Mouse (Mus musculus): Measurements from ENCODE around the gene Ptk7. TPM values are rescaled to one million over a fixed set of nuclear protein-coding genes. Genes with fewer than 3 reads are reported as not detected.

The Ptk7 gene
- polyA plus RNA-seq, 1 experiment from 2014 or later: 16.0 TPM

- H3K9ac ChIP-seq (ENCODE audit: low read depth, low read length): no peak overlapping the region; the same call in 1 of the 2 replicates
- ATAC-seq (ENCODE audit: low FRiP score) (peak; percentile 67), DNase-seq (ENCODE audit: low spot score) (peak; percentile 79)
- H3K4me2 ChIP-seq (replicated peaks; ENCODE audit: low read depth, low read length): peak overlapping the region; percentile 63
- peak overlapping the region; percentile 95 for H3K4me3 ChIP-seq (ENCODE audit: low read depth, low read length)
- H3K27ac ChIP-seq (ENCODE audit: low read depth, low read length): peak overlapping the region; percentile 88
- H3K4me1 ChIP-seq (replicated peaks; ENCODE audit: control insufficient read depth, insufficient read depth, low read length): peaks cover 14% of the 10 kb centered on the region
- H3K9me3 ChIP-seq (ENCODE audit: control insufficient read depth, low read length): no peaks in the 10 kb centered on the region
- WGBS: 2% methylated on average over 12 of the region's 12 CpGs
- no peaks in the 10 kb centered on the region for H3K27me3 ChIP-seq (ENCODE audit: control insufficient read depth, insufficient read depth, low read length)
- H3K36me3 ChIP-seq (ENCODE audit: control insufficient read depth, insufficient read depth, low read length): no peaks in the 10 kb centered on the region
Measured at GRCm38 (mm10) chr17:46629685-46630441, 559 bp upstream of the Ptk7 start.

GRCm38 (mm10) chr17:46628471-46628790 lies 873 bp downstream of the Ptk7 start:
- H3K36me3 ChIP-seq (ENCODE audit: control insufficient read depth, insufficient read depth, low read length): no peaks in the 10 kb centered on the region
- H3K27me3 ChIP-seq (ENCODE audit: control insufficient read depth, insufficient read depth, low read length): no peaks in the 10 kb centered on the region
- H3K4me3 ChIP-seq (ENCODE audit: low read depth, low read length): peak overlapping the region; percentile 95
- WGBS: under 1% methylated on average over 13 of the region's 13 CpGs
- DNase-seq (ENCODE audit: low spot score) (no peak), ATAC-seq (ENCODE audit: low FRiP score) (peak; percentile 26; the same call in 1 of the 2 replicates)
- H3K4me1 ChIP-seq (replicated peaks; ENCODE audit: control insufficient read depth, insufficient read depth, low read length): peaks cover 21% of the 10 kb centered on the region
- H3K27ac ChIP-seq (ENCODE audit: low read depth, low read length): peak overlapping the region; percentile 88; the same call in 1 of the 2 replicates
- H3K4me2 ChIP-seq (replicated peaks; ENCODE audit: low read depth, low read length): peak overlapping the region; percentile 63
- no peaks in the 10 kb centered on the region for H3K9me3 ChIP-seq (ENCODE audit: control insufficient read depth, low read length)
- H3K9ac ChIP-seq (ENCODE audit: low read depth, low read length): peak overlapping the region; percentile 95

- Histone ChIP-seq H3K4me2 (replicated peaks; ENCODE audit: low read depth, low read length) (peak overlapping the region; percentile 63), H3K4me3 (ENCODE audit: low read depth, low read length) (peak overlapping the region; percentile 95), H3K27ac (ENCODE audit: low read depth, low read length) (no peak overlapping the region), H3K9me3 (ENCODE audit: control insufficient read depth, low read length) (no peaks in the 10 kb centered on the region), H3K36me3 (ENCODE audit: control insufficient read depth, insufficient read depth, low read length) (no peaks in the 10 kb centered on the region), H3K9ac (ENCODE audit: low read depth, low read length) (no peak overlapping the region; the same call in 1 of the 2 replicates), H3K27me3 (ENCODE audit: control insufficient read depth, insufficient read depth, low read length) (no peaks in the 10 kb centered on the region), H3K4me1 (replicated peaks; ENCODE audit: control insufficient read depth, insufficient read depth, low read length) (peaks cover 21% of the 10 kb centered on the region)
- DNase-seq (ENCODE audit: low spot score) (no peak), ATAC-seq (ENCODE audit: low FRiP score) (no peak)
- 59% methylated on average over 6 of the region's 6 CpGs for WGBS
Measured at GRCm38 (mm10) chr17:46627409-46627808, 1.9 kb downstream of the Ptk7 start.

GRCm38 (mm10) chr17:46624598-46624997 lies 4.7 kb downstream of the Ptk7 start:
- H3K4me1 ChIP-seq (replicated peaks; ENCODE audit: control insufficient read depth, insufficient read depth, low read length): peaks cover 20% of the 10 kb centered on the region
- no peaks in the 10 kb centered on the region for H3K27me3 ChIP-seq (ENCODE audit: control insufficient read depth, insufficient read depth, low read length)
- no peak overlapping the region for H3K9ac ChIP-seq (ENCODE audit: low read depth, low read length)
- H3K4me2 ChIP-seq (replicated peaks; ENCODE audit: low read depth, low read length): no peak overlapping the region
- H3K9me3 ChIP-seq (ENCODE audit: control insufficient read depth, low read length): no peaks in the 10 kb centered on the region
- no peak overlapping the region for H3K27ac ChIP-seq (ENCODE audit: low read depth, low read length)
- ATAC-seq (ENCODE audit: low FRiP score): no peak
- H3K36me3 ChIP-seq (ENCODE audit: control insufficient read depth, insufficient read depth, low read length): no peaks in the 10 kb centered on the region
- WGBS: 72% methylated on average over 12 of the region's 12 CpGs
- no peak for DNase-seq (ENCODE audit: low spot score)
- no peak overlapping the region; the same call in 1 of the 2 replicates for H3K4me3 ChIP-seq (ENCODE audit: low read depth, low read length)

- Histone ChIP-seq H3K4me1 (replicated peaks; ENCODE audit: control insufficient read depth, insufficient read depth, low read length) (peaks cover 22% of the 10 kb centered on the region), H3K4me3 (ENCODE audit: low read depth, low read length) (no peak overlapping the region; the same call in 1 of the 2 replicates), H3K9ac (ENCODE audit: low read depth, low read length) (peak overlapping the region; percentile 23; the same call in 1 of the 2 replicates), H3K9me3 (ENCODE audit: control insufficient read depth, low read length) (no peaks in the 10 kb centered on the region), H3K36me3 (ENCODE audit: control insufficient read depth, insufficient read depth, low read length) (no peaks in the 10 kb centered on the region), H3K27ac (ENCODE audit: low read depth, low read length) (peak overlapping the region; percentile 33; the same call in 1 of the 2 replicates), H3K27me3 (ENCODE audit: control insufficient read depth, insufficient read depth, low read length) (no peaks in the 10 kb centered on the region), H3K4me2 (replicated peaks; ENCODE audit: low read depth, low read length) (no peak overlapping the region)
- DNase-seq (ENCODE audit: low spot score): no peak
- 30% methylated on average over 10 of the region's 10 CpGs for WGBS
- no peak for ATAC-seq (ENCODE audit: low FRiP score)
Measured at GRCm38 (mm10) chr17:46623819-46624557, 5.3 kb downstream of the Ptk7 start.

- DNase-seq (ENCODE audit: low spot score) (no peak), ATAC-seq (ENCODE audit: low FRiP score) (no peak)
- H3K9me3 ChIP-seq (ENCODE audit: control insufficient read depth, low read length): no peaks in the 10 kb centered on the region
- H3K4me3 ChIP-seq (ENCODE audit: low read depth, low read length): no peak overlapping the region
- H3K27ac ChIP-seq (ENCODE audit: low read depth, low read length): no peak overlapping the region
- whole genome bisulfite sequencing: 76% methylated on average over 11 of the region's 11 CpGs
- peaks cover 24% of the 10 kb centered on the region for H3K4me1 ChIP-seq (replicated peaks; ENCODE audit: control insufficient read depth, insufficient read depth, low read length)
- no peaks in the 10 kb centered on the region for H3K36me3 ChIP-seq (ENCODE audit: control insufficient read depth, insufficient read depth, low read length)
- no peak overlapping the region for H3K4me2 ChIP-seq (replicated peaks; ENCODE audit: low read depth, low read length)
- no peak overlapping the region for H3K9ac ChIP-seq (ENCODE audit: low read depth, low read length)
- H3K27me3 ChIP-seq (ENCODE audit: control insufficient read depth, insufficient read depth, low read length): no peaks in the 10 kb centered on the region
Measured at GRCm38 (mm10) chr17:46622269-46622668, 7.0 kb downstream of the Ptk7 start.

GRCm38 (mm10) chr17:46621324-46621723 lies 8.0 kb downstream of the Ptk7 start:
- WGBS: 79% methylated on average over 15 of the region's 15 CpGs
- ATAC-seq (ENCODE audit: low FRiP score): no peak
- Histone ChIP-seq H3K27ac (ENCODE audit: low read depth, low read length) (no peak overlapping the region), H3K4me3 (ENCODE audit: low read depth, low read length) (no peak overlapping the region), H3K9me3 (ENCODE audit: control insufficient read depth, low read length) (no peaks in the 10 kb centered on the region), H3K4me1 (replicated peaks; ENCODE audit: control insufficient read depth, insufficient read depth, low read length) (peaks cover 22% of the 10 kb centered on the region), H3K4me2 (replicated peaks; ENCODE audit: low read depth, low read length) (no peak overlapping the region), H3K9ac (ENCODE audit: low read depth, low read length) (no peak overlapping the region), H3K36me3 (ENCODE audit: control insufficient read depth, insufficient read depth, low read length) (no peaks in the 10 kb centered on the region), H3K27me3 (ENCODE audit: control insufficient read depth, insufficient read depth, low read length) (no peaks in the 10 kb centered on the region)
- no peak for DNase-seq (ENCODE audit: low spot score)

GRCm38 (mm10) chr17:46619683-46620357 lies 9.5 kb downstream of the Ptk7 start:
- DNase-seq (ENCODE audit: low spot score): peak; percentile 52
- ATAC-seq (ENCODE audit: low FRiP score): 0 out of 2 replicates have a peak, but pooled peaks have one; percentile 25

More at GRCm38 (mm10) chr17:46619683-46620357, 9.5 kb downstream of the Ptk7 start:
- 30% methylated on average over 16 of the region's 16 CpGs for WGBS
- Histone ChIP-seq H3K36me3 (ENCODE audit: control insufficient read depth, insufficient read depth, low read length) (no peaks in the 10 kb centered on the region), H3K27ac (ENCODE audit: low read depth, low read length) (peak overlapping the region; percentile 80), H3K9me3 (ENCODE audit: control insufficient read depth, low read length) (no peaks in the 10 kb centered on the region), H3K4me2 (replicated peaks; ENCODE audit: low read depth, low read length) (peak overlapping the region; percentile 26), H3K9ac (ENCODE audit: low read depth, low read length) (peak overlapping the region; percentile 54), H3K4me3 (ENCODE audit: low read depth, low read length) (no peak overlapping the region), H3K27me3 (ENCODE audit: control insufficient read depth, insufficient read depth, low read length) (no peaks in the 10 kb centered on the region), H3K4me1 (replicated peaks; ENCODE audit: control insufficient read depth, insufficient read depth, low read length) (peaks cover 22% of the 10 kb centered on the region)
